Mouse (Mus musculus) cortical plate, adult 2 months (tissue): Measurements from ENCODE around the gene Foxn1. TPM values are rescaled to one million over a fixed set of nuclear protein-coding genes. Genes with fewer than 3 reads are reported as not detected.

ENCODE experiments used
- H3K27ac ChIP-seq: fragments of 200-500 bp; 2 replicates; pipeline ENCODE4 v1.5.1; 2012; ENCODE audit warnings: low read length, control low read depth, inconsistent platforms; ENCODE audit not compliant: insufficient read depth
- H3K4me1 ChIP-seq: fragments of 200-500 bp; 2 replicates; pipeline ENCODE4 v1.6.1; 2011; ENCODE audit warnings: low read length; ENCODE audit not compliant: control insufficient read depth, insufficient read depth
- H3K4me3 ChIP-seq: fragments of 200-500 bp; 2 replicates; pipeline ENCODE4 v1.5.1; 2011; ENCODE audit warnings: mild to moderate bottlenecking, low read length, control low read depth; ENCODE audit not compliant: insufficient read depth
- CTCF ChIP-seq: fragments of 200-500 bp; IDR thresholded peaks from 2 replicates; pipeline ENCODE4 v1.5.1; 2011; ENCODE audit warnings: mild to moderate bottlenecking, control low read depth, low read length; ENCODE audit not compliant: insufficient read depth; ENCODE audit errors: extremely low read depth
- POLR2A ChIP-seq: fragments of 200-500 bp; IDR thresholded peaks from 2 replicates; pipeline ENCODE4 v1.6.1; 2011; ENCODE audit warnings: mild to moderate bottlenecking, low read length, control low read depth; ENCODE audit not compliant: insufficient read depth; ENCODE audit errors: extremely low read depth
- polyA plus RNA-seq: library from polyadenylated mRNA; depleted of rRNA; stranded (reverse); fragments of >200 nt; gene quantifications from 2 replicates; pipeline ENCODE4 v1.2.3, GENCODE M21; 2012; rRNA removed

Gene Foxn1
- 0.02 TPM in 2 replicates for polyA plus RNA-seq

DNA sequence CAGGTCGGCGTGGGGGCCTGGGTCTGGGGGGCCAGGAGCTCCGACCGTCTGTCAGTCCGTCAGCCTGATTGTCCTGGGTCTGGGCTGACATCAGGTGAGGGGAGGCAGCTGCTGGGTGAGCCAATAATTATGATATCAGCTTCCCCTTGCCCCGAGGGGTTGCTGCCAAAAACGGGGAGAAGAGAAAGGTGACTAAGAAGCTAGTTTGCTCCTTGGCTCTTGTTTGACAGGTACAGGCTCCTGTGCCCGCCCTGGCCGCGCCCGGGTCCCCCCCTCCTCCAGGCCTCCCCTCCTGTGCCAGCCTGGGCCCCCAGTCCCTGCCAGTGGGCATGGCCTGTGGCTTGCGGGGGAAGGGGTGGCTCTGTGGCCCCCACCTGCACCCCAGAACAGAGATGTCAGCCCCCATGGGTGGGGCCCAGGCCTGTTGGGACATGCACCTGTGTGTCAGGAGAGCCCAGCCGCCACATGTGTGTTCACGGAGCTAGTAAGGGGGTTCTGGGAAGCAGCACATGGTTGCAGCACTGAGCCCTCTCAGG, at the start of gene Foxn1:
Gene Foxn1, minus strand, starts transcription at position 51 of the 536 bp plus-strand sequence.
- TF ChIP-seq CTCF: no peak
- no peak for TF ChIP-seq POLR2A
- no peaks in the 10 kb centered on the region for H3K4me1 ChIP-seq
- H3K27ac ChIP-seq: no peak within 1 kb of the TSS
- H3K4me3 ChIP-seq: no peak within 1 kb of the TSS

DNA sequence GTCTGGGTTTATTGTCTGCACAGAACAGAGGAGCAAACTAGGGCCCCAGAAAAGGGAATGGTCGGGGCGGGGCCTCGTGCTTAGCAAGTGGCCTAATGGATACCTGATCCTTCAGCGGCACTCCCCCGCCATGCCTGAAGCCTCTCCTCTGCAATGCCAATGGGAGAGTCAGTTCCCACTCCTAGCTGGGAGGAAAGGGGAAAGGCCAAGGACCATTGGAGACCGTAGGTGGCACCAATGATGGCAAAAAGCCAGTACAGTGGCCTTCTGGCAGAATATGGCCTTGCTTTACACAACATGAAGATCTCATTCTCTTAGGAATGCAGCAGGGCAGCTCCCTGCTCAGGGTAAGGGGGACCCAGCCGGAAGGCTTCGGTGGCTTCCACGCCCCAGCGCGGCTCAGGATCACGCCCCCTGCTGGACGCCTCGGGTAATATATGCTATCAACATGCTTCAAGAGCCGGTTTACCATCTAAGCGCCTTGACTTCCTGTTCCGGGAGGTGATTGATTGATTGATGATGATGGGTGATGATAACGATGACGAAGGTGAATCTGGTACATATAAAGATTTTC, 49.5 kb upstream of the Foxn1 start:
- no peaks in the 10 kb centered on the region for H3K4me1 ChIP-seq
- no peak overlapping the region for H3K27ac ChIP-seq
- no peak overlapping the region for H3K4me3 ChIP-seq
- TF ChIP-seq CTCF: 0 out of 2 replicates have a peak, but pooled peaks have one; percentile 15
- TF ChIP-seq POLR2A: no peak

DNA sequence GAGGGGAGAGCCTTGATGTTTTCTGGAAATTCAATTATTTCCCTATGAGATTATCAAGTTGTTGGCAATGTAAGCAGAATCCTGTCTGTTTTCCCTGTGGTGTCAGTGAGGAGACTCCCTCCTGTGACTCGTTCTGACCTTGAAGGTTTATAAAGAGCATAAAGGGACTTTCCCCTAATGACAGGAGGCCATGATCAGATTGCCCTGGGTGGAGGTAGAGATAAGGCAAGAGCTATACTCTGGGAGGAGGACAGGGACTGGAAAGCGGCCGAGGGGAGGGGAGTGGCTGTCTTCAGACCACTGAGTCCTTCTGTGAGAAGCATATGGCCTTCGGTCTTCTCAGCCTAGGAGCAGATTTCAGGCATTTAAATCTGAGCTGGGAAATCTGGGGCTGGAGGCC, 47.7 kb upstream of the Foxn1 start:
- H3K4me3 ChIP-seq: no peak overlapping the region
- TF ChIP-seq CTCF (no peak), POLR2A (no peak)
- H3K27ac ChIP-seq: no peak overlapping the region
- no peaks in the 10 kb centered on the region for H3K4me1 ChIP-seq

DNA sequence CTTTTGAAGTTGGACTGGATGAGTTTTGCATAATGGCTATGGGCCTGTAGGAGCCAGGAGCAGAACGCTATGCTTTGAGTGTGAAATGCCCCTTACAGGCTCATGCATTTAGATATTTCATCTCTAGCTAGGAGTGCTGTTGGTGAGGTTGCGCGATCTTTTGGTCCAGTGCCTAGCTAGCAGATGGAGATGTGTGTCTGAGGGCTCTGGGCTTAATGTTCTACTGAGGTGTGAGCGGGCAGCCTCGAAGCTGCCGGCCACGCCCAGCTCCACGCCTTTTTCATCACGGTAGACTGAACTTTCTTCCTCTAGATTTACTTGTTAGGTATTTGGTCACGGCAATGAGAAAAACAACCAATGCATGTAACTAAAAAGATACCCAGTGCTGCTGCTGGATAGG, 44.8 kb upstream of the Foxn1 start:
- Histone ChIP-seq H3K4me1 (no peaks in the 10 kb centered on the region), H3K4me3 (no peak overlapping the region), H3K27ac (no peak overlapping the region)
- TF ChIP-seq CTCF (no peak), POLR2A (no peak)

DNA sequence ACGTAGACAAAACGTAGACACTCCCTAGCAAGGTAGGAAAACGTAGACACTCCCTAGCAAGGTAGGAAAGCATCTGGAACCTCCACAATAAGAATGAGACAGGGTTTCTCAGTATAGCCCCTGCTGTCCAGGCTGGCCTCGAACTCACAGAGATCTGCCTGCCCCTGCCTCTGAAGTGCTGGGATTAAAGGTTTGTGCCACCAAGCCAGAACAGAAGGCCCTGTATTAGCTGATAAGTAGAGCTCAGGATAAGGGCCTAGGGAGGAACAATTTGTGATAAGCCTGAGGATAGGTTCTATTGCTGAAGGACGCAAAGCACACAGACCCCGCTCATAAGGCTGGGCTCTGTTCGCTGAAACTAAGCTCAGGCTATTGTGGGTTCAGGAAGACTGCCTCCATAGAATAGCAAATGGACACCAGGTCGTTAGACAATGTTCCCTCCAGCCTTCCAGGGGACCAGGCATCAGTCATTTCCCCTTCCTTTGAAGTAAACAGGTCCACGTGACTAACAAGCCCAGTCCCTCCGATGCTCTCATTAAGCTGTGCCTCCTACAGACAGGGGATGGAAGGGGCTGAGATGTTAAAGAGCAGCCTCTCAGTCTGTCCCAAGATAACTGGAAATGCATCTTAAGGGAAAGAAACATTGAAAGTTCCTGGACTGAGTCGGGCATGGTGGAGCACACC, 44.0 kb upstream of the Foxn1 start:
- H3K4me1 ChIP-seq: no peaks in the 10 kb centered on the region
- no peak overlapping the region for H3K4me3 ChIP-seq
- TF ChIP-seq POLR2A: no peak
- no peak for TF ChIP-seq CTCF
- H3K27ac ChIP-seq: no peak overlapping the region

DNA sequence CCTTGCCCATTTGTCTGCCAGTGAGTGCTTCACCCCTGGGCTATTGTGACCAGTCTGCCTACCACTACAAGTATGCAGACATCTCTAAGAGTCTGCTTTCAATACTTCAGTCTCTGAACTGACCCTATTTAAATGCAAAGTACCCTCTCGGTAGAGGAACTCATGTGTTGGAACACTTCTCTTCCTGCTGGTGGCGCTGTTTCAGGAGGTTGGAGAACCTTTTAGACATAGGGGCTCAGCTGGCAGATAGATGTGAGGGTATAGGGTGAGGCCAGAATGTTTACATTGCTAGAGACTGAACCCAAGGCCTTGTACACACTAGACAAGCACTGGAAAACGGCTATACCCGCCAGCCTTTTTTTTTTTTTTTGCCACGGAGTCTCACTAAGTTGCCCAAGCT, 42.0 kb upstream of the Foxn1 start:
- H3K4me3 ChIP-seq: no peak overlapping the region
- H3K4me1 ChIP-seq: no peaks in the 10 kb centered on the region
- TF ChIP-seq CTCF (no peak), POLR2A (no peak)
- no peak overlapping the region for H3K27ac ChIP-seq

DNA sequence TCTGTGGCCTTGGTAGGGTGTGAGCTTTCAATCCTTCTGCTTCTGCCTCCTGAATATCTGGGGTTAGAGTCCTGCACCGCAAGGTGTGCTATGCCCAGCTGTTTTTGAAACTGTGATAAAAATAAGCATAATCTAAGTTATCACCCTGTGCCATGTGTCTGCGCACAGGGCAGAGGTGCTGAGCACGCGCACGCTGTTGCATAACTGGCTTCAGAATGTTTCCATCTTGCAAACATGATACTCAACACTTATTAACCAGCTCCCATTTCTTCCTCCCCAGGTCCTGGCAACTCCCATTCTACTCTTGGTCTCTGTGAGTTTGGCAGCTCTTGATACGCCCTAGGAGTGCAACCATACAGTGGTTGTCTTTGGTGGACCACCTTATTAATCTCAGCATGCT, 41.3 kb upstream of the Foxn1 start:
- Histone ChIP-seq H3K4me1 (no peaks in the 10 kb centered on the region), H3K27ac (no peak overlapping the region), H3K4me3 (no peak overlapping the region)
- no peak for TF ChIP-seq CTCF
- no peak for TF ChIP-seq POLR2A

DNA sequence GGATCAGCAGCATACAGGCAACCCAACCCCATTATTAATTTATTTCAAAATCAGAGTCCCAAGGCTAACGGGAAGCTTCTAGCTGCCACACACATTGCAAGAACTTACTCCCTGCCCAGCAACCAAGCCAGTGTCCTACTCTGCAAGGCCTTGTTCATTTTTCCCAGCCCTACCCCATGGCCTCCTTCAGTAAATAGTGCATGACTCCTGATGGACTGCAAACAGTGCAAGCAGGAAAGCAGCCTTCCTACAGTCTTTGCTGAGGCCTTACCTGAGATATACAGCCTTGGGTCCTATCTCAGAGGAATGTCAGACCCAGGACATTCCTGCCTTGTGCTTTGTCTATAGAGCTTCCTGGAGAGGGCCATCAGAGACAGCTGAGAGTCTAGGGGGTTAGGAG, 39.2 kb upstream of the Foxn1 start:
- Histone ChIP-seq H3K27ac (no peak overlapping the region), H3K4me3 (no peak overlapping the region), H3K4me1 (no peaks in the 10 kb centered on the region)
- TF ChIP-seq POLR2A (no peak), CTCF (no peak)

DNA sequence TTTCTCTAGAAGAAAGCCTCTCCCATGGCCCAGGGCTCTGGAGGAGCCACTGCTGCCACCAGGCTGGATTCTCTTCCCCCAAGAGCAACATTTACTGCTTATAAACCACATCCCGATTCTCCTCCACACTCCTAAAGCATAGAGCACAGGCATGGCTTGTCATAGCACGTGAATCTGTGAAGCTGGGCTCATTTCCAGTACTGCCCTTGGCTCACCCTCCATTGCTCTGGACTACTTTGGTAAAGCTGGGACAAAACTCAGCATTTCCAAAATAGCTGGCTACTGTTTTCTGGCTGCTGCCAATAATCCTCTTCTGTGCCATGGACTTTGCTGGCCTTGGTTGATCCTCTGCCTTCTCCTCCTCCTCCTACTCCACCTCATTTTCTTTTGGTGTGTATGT, 38.0 kb upstream of the Foxn1 start:
- H3K4me3 ChIP-seq: no peak overlapping the region
- H3K27ac ChIP-seq: no peak overlapping the region
- no peak for TF ChIP-seq CTCF
- no peak for TF ChIP-seq POLR2A
- no peaks in the 10 kb centered on the region for H3K4me1 ChIP-seq
